Mouse (Mus musculus) CH12.LX (cell line): ENCODE results near the gene Astl.

Source experiments
- HCFC1 ChIP-seq: IDR thresholded peaks from 2 replicates; pipeline ENCODE4 v1.6.1; 2012; ENCODE audit warnings: low read depth, mild to moderate bottlenecking, inconsistent platforms, low read length, improper control_type of control experiment
- NELFE ChIP-seq: IDR thresholded peaks from 2 replicates; pipeline ENCODE4 v1.6.1; 2011; ENCODE audit warnings: low read depth, low read length, improper control_type of control experiment

GRCm38 (mm10) chr2:127307179-127307578, 31.3 kb upstream of the Astl start:
- no peak for TF ChIP-seq NELFE
- TF ChIP-seq HCFC1: no peak
